Mouse (Mus musculus) thymus, adult 18-20 months (tissue): ENCODE measurements around the gene Suz12.
"Not testable (repeated sequence)": the region's sequence is repeated elsewhere in the genome, so short reads cannot be mapped to it uniquely, and the experiment has no call there.

Experiments used
- DNase-seq, 2 experiments: peaks; one replicate each; pipeline ENCODE4 v3.0.0; 2022; ENCODE audit warnings: mixed read lengths in 2 of 2

Suz12 gene

DNA sequence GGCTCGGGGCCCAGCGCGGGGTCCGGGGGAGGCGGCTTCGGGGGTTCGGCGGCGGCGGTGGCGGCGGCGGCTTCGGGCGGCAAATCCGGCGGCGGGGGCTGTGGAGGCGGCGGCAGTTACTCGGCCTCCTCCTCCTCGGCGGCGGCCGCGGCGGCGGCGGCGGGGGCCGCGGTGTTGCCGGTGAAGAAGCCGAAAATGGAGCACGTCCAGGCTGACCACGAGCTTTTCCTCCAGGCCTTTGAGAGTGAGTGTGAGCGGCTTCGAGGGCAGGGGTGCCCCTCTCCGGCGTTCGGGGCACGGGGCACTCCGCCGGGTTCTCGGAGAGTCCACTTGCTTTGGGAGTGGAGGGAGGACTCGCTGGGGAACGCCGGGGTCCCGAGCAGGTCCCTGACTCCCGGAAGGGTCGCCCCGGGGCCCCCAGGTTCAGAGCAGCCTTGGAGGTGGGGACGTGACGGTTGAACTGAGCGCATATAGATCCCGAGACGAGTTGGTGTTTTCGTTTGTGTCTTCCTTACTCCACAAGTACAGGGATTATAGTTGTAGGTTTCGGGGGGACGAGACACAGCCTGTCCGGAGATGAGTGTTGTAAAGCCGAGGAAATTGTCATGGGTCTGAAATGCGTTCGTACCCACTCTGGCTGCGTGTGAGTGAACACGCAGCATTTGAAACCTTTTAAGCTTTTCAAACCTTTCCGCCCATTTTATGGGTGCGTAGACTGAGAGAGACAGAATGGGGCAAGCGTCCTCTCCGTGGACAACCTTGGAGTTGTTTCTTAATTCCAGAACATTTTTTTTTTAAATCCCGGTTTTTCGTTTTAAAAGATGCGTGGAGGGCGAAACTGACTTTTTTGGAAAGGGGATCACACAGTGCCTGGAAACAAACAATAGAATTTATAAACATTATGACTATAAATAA, 707 bp downstream of the Suz12 start:
- peak in 1 of 2 experiments; percentile 51 for DNase-seq

DNA sequence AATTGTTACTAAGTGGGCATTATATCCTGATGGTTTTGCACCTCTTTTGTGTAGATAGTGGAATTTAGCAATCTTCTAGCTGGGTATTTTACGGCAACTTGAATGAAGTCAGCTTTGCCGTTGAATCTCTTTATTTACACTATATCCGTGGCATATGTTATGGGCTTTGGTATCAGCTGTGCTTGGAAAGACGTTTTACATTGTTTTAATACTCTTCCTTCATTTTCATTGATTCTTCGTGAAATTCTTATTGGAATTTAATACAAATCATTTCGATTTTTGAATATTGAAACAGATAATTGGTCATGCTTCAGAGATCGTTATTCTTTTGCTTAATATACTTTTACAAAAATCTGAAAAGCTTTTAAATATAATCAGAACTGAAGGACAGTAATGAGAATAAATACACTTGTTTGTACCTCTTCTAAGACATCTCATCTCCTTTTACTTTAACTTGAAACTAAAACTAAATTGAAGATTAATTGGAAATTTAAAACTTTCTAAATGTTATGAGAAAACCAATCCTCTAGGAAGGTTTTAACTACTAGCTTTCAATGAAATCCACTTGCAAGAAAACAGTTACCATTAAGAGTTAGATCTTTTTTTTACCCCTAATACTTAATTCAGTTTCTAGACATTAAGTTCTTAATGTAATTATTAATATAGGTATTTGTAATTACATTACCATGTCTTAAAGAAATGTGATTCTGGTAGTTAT, 1.5 kb downstream of the Suz12 start:
- no peak for DNase-seq

DNA sequence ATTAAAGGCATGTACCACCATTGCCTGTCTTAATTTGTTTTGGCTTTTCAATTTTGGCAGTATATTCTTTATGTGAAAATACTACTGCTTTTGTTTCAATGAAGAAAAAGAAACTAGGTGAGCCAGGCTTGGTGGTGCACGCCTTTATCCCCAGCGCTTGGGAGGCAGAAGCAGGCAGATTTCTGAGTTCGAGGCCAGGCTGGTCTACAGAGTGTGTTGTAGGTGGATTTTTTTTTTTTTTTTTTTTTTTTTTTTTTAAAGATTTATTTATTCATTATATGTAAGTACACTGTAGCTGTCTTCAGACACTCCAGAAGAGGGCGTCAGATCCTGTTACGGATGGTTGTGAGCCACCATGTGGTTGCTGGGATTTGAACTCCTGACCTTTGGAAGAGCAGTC, 23.6 kb downstream of the Suz12 start:
- DNase-seq, result not testable (repeated sequence)

DNA sequence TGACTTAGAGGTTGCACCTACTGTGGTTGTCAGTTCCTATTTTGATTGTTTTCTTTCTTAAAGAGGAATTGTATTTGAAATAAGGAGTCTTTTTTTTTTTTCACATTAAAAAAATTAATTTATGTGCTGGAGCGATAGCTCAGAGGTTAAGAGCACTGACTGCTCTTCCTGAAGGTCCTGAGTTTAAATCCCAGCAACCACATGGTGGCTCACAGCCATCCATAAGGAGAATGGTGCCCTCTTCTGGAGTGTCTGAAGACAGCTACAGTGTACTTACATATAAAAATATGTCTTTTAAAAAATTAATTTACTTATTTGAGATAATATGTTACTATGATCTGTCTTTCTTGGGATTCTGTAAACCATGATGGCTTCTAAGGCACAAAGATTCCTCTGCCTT, 26.9 kb downstream of the Suz12 start:
- no peak for DNase-seq

DNA sequence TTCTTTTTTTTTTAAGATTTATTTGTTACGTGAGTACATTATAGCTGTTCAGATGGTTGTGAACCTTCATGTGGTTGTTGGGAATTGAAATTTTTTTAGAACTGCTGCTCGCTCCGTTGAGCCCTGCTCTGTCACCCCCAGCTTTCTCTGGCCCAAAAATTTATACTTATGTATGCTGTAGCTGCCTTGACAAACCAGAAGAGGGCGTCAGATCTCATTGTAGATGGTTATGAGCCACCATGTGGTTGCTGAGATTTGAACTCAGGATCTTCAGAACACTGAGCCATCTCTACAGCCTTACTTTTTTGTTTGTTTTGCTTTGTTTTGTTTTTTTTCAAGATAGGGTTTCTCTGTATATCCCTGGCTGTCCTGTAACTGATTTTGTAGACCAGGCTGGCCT, 28.4 kb downstream of the Suz12 start:
- no peak for DNase-seq

DNA sequence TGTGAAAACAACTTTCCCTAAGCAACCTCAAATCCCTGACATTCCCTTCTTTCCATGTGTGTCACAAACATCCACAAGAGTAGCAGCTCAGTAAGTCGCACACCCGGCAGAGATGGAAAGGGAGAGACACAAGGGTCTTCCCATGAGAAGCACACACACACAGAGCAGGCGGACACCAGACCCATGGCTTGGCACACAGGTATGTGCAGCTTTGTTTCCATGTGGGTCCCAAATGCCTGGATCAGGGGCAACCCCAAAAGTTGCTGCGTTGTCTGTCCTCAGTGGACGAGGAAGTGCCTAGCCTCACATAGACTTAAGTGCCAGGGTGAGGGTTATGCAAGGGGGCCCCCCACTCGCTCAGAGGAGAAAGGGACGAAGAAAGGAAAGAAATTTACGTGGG, 44.6 kb downstream of the Suz12 start:
- no peak for DNase-seq

DNA sequence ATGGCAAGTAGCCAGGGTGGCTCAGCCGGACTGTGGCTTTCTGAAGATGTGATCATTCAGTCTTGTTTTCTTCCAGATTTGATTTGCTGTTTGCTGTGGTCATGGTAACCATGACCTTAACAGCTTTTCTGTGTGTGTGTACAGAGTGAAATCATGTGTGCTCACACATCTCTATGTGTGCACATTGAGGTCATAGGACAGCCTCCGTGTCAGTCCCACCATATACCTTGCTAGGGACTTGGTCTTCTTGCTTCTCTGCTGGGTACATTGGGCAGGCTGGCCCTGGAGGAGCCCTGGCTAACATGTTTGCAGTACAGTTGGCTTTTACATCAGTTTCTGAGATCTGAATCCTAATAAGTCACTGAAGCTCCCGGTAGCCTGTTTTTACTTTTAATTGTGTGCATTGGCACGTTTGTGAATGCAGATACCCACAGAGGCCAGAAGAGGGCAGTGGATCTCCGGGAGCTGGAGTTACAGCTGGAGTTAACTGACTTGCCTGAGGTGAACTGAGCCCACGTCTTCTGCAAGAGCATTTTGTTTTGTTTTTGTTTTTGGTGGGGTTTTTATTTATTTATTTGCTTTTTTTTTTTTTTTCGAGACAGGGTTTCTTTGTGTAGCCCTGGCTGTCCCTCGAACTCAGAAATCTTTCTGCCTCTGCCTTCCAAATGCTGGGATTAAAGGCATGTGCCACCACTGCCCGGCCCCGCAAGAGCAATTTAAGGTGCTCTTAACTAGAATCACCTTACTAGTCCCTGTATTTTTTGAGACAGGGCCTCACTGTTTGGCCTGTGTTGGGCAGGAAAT, 49.9 kb downstream of the Suz12 start:
- DNase-seq, result peak; percentile 28 to 30

DNA sequence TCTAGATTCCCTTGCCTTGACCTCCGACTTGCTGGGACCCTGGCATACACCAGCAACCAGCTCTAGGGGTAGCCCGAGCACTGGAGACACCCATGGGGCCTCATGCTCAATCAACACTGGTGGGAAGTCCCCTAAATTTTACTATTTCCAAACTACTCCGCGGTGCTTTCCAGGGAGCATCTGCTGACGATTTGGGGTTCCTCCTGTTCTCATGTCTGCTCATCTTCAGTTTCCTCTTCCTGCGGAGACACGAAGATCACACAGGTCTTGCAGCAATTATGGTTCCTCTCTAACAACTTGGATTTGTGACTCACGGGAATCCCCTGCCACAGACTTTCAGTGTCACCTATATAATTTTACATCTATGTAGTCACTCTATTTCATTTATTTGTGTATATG, 50.5 kb downstream of the Suz12 start:
- DNase-seq, result no peak

DNA sequence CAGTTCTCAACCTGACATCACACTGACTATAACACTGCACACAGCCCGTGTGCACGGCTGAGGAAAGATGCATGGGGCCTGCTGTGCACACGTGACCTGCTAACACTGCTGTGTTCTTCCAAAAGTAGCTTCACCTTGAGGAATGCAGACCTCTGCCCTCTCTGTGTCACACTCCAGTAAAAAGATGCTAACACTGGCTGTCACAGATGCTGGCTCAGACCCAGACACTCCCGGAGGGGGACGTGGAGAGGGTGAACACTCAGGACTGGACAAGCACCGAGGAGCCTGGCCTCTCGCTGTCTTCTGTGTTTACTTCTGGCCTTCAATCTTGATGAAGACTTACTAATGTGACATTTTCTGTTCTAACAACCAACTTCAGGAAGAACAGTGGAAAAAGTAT, 54.0 kb downstream of the Suz12 start:
- no peak for DNase-seq

DNA sequence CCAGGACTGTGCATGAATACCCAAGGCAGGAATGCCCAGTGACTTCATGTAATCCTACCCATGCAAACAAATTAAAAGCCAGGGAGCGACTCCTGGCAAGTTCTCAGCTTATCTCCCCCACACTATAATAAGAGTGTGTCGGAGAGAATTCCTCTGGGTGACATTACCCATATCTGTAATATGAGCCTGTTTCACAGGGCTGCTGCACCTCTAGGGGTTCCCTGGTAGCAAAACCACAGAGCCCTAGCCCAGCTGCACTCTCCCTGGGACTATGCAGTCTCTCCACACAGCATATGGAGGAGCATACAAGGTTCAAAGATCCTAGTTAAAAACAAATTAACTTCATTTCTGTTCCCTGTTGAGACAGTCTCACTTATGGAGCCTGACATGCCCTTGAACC, 57.2 kb downstream of the Suz12 start:
- no peak for DNase-seq

DNA sequence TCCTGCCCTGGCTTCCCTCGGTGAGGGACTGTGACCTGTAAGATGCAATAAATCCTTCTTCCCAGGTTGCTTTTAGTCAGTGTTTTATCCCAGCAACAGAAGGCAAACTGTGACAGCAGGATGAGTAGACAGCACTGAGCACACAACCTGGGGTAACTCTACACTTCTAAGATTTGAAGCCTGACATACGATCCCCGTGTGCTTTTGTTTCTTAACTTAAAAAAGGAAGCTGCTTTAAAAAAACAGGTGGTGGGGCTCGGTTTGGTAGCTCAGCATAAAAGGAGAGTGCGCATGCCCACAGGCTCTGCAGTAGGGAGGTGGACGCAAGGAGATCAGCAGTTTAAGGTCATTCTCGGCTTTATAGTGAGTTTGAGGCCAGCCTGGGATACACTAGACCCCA, 59.5 kb downstream of the Suz12 start:
- no peak for DNase-seq

DNA sequence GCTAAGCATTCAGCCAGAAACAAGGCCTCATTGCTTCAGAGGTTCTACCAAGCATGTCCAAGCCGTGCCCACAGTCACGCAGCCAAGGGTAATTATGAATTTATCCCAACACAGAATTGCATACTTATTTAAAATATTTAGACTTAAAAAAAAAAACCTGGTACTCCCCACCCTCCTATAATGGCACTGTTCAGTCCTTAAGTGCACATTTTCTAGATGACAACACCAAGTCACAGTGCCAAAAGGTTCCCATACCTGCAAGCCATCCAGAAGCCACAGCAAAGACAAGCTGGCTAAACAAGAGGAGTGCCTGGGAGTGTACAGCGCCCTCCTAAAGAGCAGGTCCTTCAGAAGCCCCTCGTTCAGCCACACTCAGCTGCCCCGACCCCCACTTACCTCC, 60.3 kb downstream of the Suz12 start:
- DNase-seq, result no peak

DNA sequence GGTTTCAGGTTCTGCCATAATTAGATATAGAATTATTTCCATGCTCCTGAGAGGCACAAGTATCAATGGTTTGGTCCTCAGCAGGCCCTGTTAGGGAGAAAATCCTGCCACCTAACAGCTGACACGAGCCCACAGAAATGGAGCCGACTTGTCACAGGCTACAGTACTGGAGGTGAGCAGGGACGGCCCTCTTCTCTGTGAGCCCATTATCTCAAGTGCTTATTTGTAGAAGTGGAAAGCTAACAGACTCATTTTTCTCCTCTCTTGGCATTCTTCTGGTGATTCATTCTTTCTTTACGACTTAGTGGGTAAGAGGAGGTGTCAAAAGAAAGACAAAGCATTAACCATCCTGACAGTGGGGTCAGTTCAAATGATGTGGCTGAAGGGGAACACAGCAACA, 61.8 kb downstream of the Suz12 start:
- DNase-seq, result no peak

DNA sequence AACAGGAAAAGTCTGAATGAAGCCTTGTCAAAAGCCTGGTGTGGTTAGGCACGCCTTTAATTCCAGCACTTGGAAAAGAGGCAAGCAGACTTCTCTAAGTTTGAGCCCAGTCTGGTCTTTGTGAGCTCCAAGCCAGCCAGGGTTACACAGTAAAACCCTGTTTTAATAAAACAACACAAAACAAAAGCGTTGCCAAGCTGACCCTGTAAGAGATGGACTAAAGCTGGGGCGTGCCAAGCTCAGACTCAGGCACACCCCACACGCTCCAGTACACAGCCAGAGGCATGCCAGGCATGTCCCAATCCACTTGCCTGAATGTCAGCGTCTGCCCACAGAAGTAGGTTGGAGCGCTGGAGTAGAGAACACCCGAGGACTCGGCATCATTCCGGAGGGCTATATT, 63.2 kb downstream of the Suz12 start:
- no peak for DNase-seq

DNA sequence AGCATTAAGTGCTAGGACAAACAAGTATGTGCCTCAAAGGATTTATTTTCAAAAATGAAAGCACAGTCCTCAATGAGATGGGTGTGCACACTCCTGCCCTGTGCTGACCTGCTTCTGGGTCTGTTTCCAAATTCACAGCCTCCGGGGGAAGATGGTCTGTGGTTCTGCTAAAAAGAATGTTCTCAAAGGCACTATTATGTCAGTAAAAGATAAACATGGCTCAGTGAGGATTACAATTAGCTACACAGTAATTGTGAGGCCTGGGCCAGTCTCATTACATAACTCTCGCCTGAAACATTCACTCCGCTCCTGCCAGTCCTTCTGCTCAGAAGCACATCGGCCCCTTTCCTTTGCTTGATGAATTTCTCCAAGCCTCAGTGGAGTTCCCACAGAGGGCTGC, 69.3 kb downstream of the Suz12 start:
- no peak for DNase-seq

DNA sequence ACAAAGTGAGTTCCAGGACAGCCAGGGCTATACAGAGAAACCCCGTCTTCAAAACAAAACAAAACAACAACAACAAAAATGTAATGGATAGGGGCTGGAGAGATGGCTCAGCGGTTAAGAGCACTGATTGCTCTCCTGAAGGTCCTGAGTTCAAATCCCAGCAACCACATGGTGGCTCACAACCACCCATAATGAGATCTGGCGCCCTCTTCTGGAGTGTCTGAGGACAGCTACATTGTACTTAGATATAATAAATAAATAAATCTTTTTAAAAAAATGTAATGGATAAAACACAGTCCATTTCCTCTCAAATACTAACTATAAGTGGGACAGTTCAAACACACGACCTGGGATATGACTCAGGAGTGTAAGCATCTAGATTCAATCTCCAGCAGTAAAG, 73.5 kb downstream of the Suz12 start:
- not testable (repeated sequence) for DNase-seq

DNA sequence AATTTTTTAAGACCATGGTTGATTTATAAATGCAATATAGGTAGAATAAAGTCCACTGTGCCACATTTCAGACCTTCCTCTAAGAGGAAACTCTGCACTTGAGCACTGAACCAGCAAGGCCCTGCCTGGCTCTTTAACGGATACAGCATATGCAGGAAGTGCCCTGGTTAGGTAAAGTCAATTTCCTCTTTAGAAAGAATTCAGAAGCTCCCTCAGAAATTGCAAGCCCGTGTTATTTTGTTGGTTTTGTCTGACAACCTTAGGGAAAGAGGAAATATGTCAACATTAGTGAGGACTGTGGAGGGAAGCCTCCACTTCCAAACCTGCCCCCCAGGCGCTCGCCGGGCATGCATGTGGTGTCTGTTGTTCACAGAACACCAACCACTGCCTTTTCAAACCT, 74.7 kb downstream of the Suz12 start:
- peak in 1 of 2 experiments; percentile 36 for DNase-seq

DNA sequence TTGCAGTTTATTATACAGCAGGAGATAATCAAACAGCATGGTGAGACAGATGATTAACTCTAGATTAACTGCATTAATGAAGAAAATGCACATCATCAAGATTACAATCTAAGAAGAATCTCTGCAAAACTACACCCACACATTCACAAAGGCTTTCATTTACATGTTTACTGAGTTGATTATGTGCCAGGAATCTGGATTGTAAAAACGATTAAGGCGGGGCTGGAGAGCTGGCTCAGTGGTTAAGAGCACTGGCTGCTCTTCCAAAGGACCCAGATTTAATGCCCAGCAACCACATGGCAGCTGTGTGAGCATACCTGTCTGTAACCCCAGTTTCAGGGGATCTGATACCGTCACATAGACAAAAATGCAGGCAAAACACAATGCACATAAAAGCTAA, 76.9 kb downstream of the Suz12 start:
- DNase-seq, result no peak

DNA sequence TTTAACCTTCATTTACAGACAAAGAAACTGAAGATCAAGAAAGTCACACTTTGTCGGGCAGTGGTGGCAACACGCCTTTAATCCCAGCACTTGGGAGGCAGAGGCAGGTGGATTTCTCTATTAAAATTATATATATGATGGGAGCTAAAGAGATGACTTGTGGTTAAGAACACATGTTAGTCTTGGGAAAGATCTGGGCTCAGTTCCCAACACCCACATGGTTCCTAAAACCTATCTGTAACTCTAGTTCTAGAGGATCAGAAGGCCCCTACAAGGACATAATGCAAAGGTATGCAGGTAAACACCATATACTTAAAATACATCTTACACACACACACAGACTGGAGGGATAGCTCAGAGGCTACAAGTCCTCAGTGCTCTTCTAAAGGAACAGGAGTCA, 78.1 kb downstream of the Suz12 start:
- no peak for DNase-seq

DNA sequence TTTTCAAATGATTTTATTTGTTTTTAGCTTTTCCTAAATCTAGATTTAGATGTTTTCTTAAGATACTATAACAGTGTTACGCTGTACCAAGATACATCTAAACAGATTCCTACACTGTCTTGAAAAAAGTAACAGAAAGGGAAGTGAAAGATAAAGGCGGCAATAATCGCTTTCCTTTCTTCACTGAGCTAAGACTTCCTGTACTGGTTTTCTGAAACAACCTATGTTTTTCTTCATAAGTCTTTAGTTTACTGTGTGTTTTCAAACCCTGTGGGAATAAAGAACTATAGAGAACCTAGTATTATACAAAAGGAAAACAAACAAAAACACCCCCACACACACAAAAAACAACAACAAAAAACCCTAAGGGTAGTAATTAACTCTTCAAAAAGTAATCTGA, 79.5 kb downstream of the Suz12 start:
- DNase-seq, result no peak

DNA sequence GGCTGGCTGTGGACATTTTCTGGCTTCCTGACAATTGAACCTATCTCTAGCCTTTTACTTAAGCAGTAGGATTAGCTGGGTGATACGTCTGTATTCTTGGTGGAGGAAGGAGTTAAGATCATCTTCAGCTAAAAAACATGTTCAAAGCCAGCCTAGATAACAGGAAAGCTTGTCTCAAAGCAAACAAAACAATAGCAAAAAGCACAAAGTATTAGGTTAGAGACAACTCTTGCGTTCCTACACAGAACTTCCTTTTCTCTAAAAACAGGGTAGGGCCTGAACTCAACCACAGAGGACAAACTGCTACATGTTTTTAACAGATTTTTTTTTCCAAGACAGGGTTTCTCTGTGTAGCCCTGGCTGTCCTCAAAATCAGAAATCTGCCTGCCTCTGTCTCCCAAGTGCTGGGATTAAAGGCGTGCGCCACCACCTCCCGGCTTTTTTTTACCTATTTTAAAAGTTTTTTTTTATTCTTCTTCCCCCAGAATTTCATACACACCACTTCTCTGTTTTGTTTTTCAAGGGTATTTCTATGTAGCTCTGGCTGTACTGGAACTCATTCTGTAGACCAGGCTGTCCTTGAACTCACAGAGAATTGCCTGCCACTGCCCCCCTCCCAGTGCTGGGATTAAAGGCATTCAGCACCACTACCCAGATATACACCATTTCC, 82.8 kb downstream of the Suz12 start:
- DNase-seq, result no peak

DNA sequence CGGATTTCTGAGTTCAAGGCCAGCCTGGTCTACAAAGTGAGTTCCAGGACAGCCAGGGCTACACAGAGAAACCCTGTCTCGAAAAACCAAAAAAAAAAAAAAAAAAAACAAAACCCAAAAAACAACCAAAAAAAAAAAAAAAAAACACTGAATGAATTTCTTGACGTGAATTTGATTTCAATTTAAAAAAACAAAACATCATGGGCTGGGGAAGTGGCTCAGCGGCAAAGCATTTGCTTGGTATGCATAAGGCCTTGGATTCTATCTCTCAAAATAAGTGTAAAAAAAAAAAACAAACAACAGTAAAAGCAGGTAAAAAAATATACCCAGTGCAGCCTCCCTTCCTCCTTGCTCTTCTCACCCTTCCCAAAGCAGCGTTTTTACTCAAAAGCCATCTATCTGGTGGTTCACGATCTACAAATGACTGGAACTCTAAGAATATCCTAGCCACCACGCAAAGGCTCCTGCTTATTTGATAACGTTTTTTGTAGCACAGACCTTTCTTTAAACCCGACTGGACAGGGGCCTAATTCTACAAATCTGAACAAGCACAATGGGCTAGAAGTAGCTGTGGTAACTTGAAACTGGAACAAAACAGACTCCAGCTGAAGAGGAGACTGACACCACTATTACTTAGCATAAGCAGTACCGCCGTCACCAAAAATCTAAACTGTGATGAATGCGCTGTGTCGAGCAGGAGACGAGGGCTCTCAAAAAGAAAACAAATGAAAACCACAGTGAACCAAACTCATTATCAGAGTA, 85.1 kb downstream of the Suz12 start:
- no peak for DNase-seq
